Mouse (Mus musculus) ES-E14 (cell line): ENCODE measurements at regions not wholly inside any gene's neighbourhood (a gene's known extent, or its start where the extent isn't known, plus 50 kb on each side); places are given as distances from the start of the nearest gene placed in this dataset.

Experiments
- DNase-seq: peaks from one replicate; pipeline ENCODE4 v3.0.0-alpha.2; 2013; ENCODE audit warnings: low read depth, low spot score
- H3K27ac ChIP-seq: 2 replicates; pipeline ENCODE4 v1.5.1; 2012; ENCODE audit warnings: low read depth, mild to moderate bottlenecking, low read length, moderate library complexity, mixed read lengths; ENCODE audit not compliant: poor library complexity, insufficient read depth, severe bottlenecking
- H3K36me3 ChIP-seq: 2 replicates; pipeline ENCODE4 v1.6.1; 2012; ENCODE audit warnings: mild to moderate bottlenecking, low read length, moderate library complexity, mixed read lengths; ENCODE audit not compliant: control insufficient read depth, poor library complexity, insufficient read depth, severe bottlenecking
- H3K4me1 ChIP-seq, 2 experiments: fragments of 150-350 bp in 1 of 2; sonication (generic) in 1 of 2; 2 replicates each; pipeline ENCODE4 v1.6.1; 2012; ENCODE audit warnings: low read length in 2 of 2, mild to moderate bottlenecking in 1 of 2, mixed read lengths in 1 of 2; ENCODE audit not compliant: control insufficient read depth in 2 of 2, insufficient read depth in 2 of 2, poor library complexity in 1 of 2
- H3K4me3 ChIP-seq, 2 experiments: fragments of 150-350 bp in 1 of 2; sonication (generic) in 1 of 2; 2 replicates each; pipeline ENCODE4 v1.5.1; 2012; ENCODE audit warnings: low read length in 2 of 2, low read depth in 1 of 2, mild to moderate bottlenecking in 1 of 2, mixed read lengths in 1 of 2; ENCODE audit not compliant: insufficient read depth in 1 of 2, poor library complexity in 1 of 2, severe bottlenecking in 1 of 2
- H3K9ac ChIP-seq: 2 replicates; pipeline ENCODE4 v1.6.1; 2012; ENCODE audit warnings: low read depth, mild to moderate bottlenecking, low read length, mixed read lengths; ENCODE audit not compliant: poor library complexity, insufficient read depth, severe bottlenecking
- H3K9me3 ChIP-seq: fragments of 150-350 bp; sonication (generic); 2 replicates; pipeline ENCODE4 v1.6.1; 2012; ENCODE audit warnings: low read depth, mild to moderate bottlenecking, low read length; ENCODE audit not compliant: control insufficient read depth, insufficient read depth
- CHD2 ChIP-seq: IDR thresholded peaks from 2 replicates; pipeline ENCODE4 v1.6.1; 2014; ENCODE audit warnings: mild to moderate bottlenecking, low read depth, low read length, inconsistent platforms
- HCFC1 ChIP-seq: IDR thresholded peaks from 2 replicates; pipeline ENCODE4 v1.6.1; 2012; ENCODE audit warnings: low read length, inconsistent platforms, borderline replicate concordance; ENCODE audit not compliant: insufficient read depth
- MAFK ChIP-seq: IDR thresholded peaks from 2 replicates; pipeline ENCODE4 v1.6.1; 2014; ENCODE audit warnings: mild to moderate bottlenecking, low read depth, low read length, inconsistent platforms; ENCODE audit not compliant: insufficient read depth
- ZC3H11A ChIP-seq: IDR thresholded peaks from 2 replicates; pipeline ENCODE4 v1.6.1; 2012; ENCODE audit warnings: low read depth, mild to moderate bottlenecking, inconsistent platforms, low read length, borderline replicate concordance
- ZNF384 ChIP-seq: IDR thresholded peaks from 2 replicates; pipeline ENCODE4 v1.6.1; 2012; ENCODE audit warnings: low read depth, low read length, inconsistent platforms
- in situ Hi-C, 2 experiments: fragments of 600-800 bp; cut with MboI; formaldehyde crosslinking; loops; one replicate each; pipeline ENCODE4 v1.15.1; 2025; ENCODE audit warnings: low sequenced_read_pairs in 2 of 2, inconsistent platforms in 1 of 2; ENCODE audit not compliant: unreplicated experiment in 2 of 2

- no peak for TF ChIP-seq MAFK
- TF ChIP-seq HCFC1: no peak
- no peak for TF ChIP-seq CHD2
- TF ChIP-seq ZNF384: no peak
- TF ChIP-seq ZC3H11A: no peak
- H3K27ac ChIP-seq: no peak overlapping the region
- no peaks in the 10 kb centered on the region for H3K9me3 ChIP-seq
- no peak for DNase-seq
- H3K4me3 ChIP-seq: no peak overlapping the region
- no peaks in the 10 kb centered on the region for H3K36me3 ChIP-seq
- in situ Hi-C loops: no loop called here
- no peak overlapping the region for H3K9ac ChIP-seq
- no peaks in the 10 kb centered on the region for H3K4me1 ChIP-seq
These were observed 1298.5 kb upstream of the Dsel start for GRCm38 (mm10) chr1:113163173-113163572.
